Mouse (Mus musculus): ENCODE measurements around the gene Txnip.

Txnip gene

GRCm38 (mm10) chr3:96557694-96558093 is at the start of gene Txnip:
TSS of gene Txnip (plus strand) at chr3:96557957.
- no peak; the same call in 1 of the 2 replicates for TF ChIP-seq GATA4 (IDR thresholded peaks at IDR 0.05; ENCODE audit: insufficient replicate concordance, low read length)

GRCm38 (mm10) chr3:96520171-96520570 is 37.6 kb upstream of the Txnip start:
- no peak for TF ChIP-seq GATA4 (IDR thresholded peaks at IDR 0.05; ENCODE audit: insufficient replicate concordance, low read length)

GRCm38 (mm10) chr3:96522149-96522548 is 35.6 kb upstream of the Txnip start:
- TF ChIP-seq GATA4 (IDR thresholded peaks at IDR 0.05; ENCODE audit: insufficient replicate concordance, low read length): no peak

- no peak for TF ChIP-seq GATA4 (IDR thresholded peaks at IDR 0.05; ENCODE audit: insufficient replicate concordance, low read length)
Measured at GRCm38 (mm10) chr3:96524028-96524810, 33.5 kb upstream of the Txnip start.

DNA sequence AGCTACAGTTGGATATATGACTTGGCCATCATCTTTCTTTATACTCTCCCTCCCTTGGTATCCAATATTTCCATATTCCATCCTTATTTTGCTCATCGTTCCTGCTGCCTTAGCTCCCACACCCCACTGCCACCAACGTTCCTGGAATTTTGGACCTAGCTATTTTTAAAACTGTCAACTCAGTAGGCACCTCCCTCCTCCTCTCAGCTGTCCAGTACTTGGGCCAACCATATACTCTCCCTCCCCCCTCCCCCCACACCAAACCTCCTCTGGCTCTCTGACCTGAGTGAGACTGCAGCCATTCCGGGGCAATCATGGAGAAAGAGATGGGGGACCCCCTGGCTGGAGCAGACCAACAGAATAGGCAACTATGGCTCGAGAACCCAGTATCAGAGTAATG is 32.8 kb upstream of the Txnip start, which contains the start of gene Hfe2:
Gene Hfe2 (plus strand): TSS at position 259 of the 400 bp plus-strand sequence.
- 0 out of 2 replicates have a peak, but pooled peaks have one; percentile 9 for TF ChIP-seq GATA4 (IDR thresholded peaks at IDR 0.05; ENCODE audit: insufficient replicate concordance, low read length)

GRCm38 (mm10) chr3:96526013-96526762 is 31.6 kb upstream of the Txnip start:
- TF ChIP-seq GATA4 (IDR thresholded peaks at IDR 0.05; ENCODE audit: insufficient replicate concordance, low read length): no peak

GRCm38 (mm10) chr3:96526864-96527542 is 30.8 kb upstream of the Txnip start:
- TF ChIP-seq GATA4 (IDR thresholded peaks at IDR 0.05; ENCODE audit: insufficient replicate concordance, low read length): no peak

- TF ChIP-seq GATA4 (IDR thresholded peaks at IDR 0.05; ENCODE audit: insufficient replicate concordance, low read length): no peak
Measured at GRCm38 (mm10) chr3:96528506-96528905, 29.3 kb upstream of the Txnip start.

DNA sequence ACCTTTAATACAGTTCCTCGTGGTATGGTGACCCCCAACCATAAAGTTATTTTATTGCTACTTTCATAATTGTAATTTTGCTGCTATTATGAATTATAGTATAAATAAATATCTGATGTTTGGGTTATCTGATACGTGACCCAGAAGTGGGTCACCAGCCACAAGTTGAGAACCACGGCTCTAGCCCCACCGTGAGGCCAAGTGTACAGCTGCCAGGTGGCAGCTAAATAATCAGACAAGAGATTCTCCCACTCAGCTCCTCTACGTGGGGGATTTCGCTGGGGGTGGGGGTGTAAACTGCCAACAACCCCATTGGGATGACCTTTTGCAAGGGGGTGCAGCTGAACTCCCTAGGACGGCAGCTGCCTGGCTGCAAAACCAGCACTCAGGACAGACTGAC is 25.7 kb upstream of the Txnip start:
- TF ChIP-seq GATA4 (IDR thresholded peaks at IDR 0.05; ENCODE audit: insufficient replicate concordance, low read length): no peak

DNA sequence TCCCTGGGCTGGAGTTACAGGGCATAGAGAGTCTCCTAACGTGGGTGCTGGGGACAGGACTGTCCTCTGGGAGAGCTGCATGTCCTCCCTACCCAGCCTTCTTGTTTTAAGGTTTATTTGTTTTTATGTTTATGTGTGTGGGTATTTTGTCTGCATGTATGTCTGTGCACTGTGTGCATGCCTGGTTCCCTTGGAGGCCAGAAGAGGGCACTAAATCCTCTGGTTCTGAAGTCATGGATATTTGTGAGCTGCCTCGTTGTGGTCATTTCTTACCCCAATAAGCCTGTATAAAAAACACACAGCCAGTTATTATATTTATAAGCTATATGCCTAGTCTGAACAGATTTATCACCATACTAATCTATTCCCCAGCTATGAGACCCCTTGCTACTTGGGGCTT is 23.5 kb upstream of the Txnip start:
- no peak for TF ChIP-seq GATA4 (IDR thresholded peaks at IDR 0.05; ENCODE audit: insufficient replicate concordance, low read length)

DNA sequence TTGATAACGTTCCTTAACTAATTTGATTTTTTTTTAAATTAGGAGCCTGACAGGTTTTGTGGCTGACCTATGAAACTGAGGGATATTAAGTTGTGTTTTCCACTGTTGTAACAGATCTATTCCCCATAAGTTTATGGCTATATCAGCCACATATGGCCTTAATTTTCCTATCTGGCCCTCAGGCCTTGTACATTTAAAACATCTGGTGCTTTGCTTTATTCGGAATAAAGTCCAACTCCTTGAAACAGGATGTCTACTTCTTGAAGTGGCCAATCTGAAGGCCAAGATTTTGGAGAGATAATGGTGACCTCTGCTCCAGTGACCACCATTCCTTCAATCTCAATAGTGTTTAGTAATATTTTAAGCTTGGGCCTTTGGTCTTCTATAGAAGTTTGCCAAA is 18.4 kb upstream of the Txnip start:
- no peak for TF ChIP-seq GATA4 (IDR thresholded peaks at IDR 0.05; ENCODE audit: insufficient replicate concordance, low read length)

DNA sequence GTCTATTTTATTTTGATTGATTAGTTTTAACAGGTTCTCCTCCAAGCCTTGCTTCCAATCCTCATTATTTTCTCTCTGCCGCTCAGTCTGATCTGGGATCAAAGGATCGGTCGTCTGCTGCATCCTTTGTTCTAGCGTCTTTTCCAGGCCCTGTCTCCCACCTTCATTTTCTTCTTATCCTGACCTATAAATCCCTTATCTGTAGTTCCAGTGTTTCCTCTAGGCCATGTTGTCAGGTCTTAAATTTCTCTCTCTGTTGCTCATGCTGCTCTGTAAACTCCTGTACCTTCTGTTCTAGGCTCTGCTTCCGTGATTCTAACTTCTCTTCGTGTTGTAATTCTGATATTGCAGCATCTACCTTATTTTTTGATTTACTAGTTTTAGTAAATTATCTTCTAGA is 17.0 kb upstream of the Txnip start:
- TF ChIP-seq GATA4 (IDR thresholded peaks at IDR 0.05; ENCODE audit: insufficient replicate concordance, low read length): no peak

DNA sequence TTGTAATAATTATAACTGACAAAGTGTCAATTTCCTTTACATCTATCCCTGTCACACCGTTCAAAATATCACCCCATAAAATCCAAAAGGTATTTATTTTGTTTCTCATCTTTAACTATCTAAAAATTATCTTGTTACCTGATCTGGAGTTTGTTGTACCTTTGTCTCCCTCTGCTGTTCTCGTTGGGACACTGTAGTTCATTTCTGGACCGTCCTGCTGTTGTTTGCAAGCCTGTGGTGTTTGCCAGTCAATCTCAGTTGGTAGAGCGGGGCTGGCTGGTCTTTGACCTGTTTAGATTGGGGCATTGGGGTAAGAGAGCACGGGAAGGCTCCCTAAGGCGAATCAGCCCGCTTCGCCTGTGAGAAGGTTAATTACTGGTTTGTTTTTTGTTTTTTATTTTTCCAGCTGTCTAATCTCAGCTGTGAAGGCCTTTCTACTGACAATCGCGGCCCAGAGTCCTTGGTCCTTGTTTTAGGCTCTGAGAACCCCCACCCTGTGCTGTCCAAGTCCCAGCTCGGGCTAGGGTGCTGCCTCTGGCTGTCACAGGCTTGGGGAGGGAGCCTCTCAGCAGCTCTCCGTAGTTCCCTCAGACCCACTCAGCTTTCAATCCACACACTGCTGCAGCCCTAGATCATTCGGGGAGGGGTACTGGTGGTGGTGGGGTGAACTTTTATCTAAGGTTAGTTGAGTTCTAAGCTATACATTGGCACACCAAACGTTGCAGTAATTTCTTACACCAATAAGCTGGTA is 16.3 kb upstream of the Txnip start:
- no peak for TF ChIP-seq GATA4 (IDR thresholded peaks at IDR 0.05; ENCODE audit: insufficient replicate concordance, low read length)

GRCm38 (mm10) chr3:96542554-96542953 is 15.2 kb upstream of the Txnip start:
- no peak for TF ChIP-seq GATA4 (IDR thresholded peaks at IDR 0.05; ENCODE audit: insufficient replicate concordance, low read length)

DNA sequence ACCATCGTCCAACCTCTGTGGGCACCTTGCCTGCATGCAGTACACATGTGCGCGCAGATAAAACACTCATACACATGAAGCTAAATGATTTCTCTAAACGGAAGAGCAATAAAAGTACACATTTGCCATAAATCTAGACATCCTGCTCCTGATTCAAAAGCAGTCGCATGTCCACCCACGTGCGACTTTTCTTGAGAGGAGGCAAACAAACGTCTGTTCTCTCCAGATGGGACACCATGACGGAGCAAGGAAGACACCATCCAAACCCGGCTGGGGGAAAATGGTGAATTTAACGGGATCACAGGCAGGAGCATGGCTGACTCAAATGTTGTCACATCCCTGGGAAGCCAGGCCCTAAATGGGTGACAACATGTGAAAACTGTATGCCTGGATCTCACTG is 14.4 kb upstream of the Txnip start:
- no peak for TF ChIP-seq GATA4 (IDR thresholded peaks at IDR 0.05; ENCODE audit: insufficient replicate concordance, low read length)
